Mouse (Mus musculus) layer of hippocampus, adult 11-12 months (tissue): ENCODE data around the gene Gm17349.
"Not testable (repeated sequence)": the region's sequence is repeated elsewhere in the genome, so short reads cannot be mapped to it uniquely, and the experiment has no call there.

Experiments
- DNase-seq: peaks from one replicate; pipeline ENCODE4 v3.0.0; 2022; ENCODE audit warnings: low spot score

The Gm17349 gene

GRCm38 (mm10) chr15:99717386-99718334, 12.4 kb upstream of the Gm17349 start, which contains the start of gene Gpd1:
TSS of gene Gpd1 (plus strand) at chr15:99717515.
- DNase-seq = peak; percentile 75

GRCm38 (mm10) chr15:99716814-99717213, 11.5 kb upstream of the Gm17349 start:
- DNase-seq = peak; percentile 58

DNA sequence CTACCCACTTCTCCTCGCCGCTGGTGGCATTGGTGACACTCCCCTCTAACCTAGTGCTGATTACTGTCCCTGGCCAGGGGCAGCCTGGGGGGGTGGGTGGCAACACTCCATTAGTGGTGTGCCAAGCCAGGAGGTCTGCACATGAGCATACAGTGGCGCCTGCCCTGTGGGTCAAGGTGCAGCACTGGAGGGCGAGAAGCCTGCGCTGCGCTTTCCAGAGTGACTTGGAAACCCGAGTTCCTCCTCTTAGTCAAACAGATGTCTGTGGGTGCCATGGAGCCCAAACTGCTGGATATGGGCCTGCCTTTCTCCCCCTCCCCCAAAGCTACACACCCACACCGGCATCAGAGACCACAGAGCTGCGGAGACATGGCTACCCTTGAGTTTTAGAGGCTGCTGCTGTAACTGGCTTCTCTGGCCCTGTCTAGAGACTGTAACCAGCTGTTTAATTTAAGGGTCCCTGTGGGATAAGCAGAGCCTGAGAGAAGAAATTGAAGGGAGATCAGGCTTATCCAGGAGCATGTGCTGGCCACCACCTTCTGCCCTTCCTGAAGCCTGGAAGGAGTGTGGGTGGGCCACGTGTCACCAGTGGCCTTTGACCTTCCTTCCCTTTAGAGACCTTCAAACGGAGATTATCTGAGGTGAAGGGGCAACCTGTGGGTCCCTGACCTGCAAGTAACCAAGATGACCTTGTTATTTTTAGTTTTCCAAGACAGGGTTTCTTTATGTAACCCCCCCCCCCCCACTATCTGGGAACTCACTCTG, 10.9 kb upstream of the Gm17349 start:
- peak; percentile 54 for DNase-seq

GRCm38 (mm10) chr15:99715361-99715865, 10.1 kb upstream of the Gm17349 start:
- peak; percentile 85 for DNase-seq

- peak; percentile 89 for DNase-seq
Measured at GRCm38 (mm10) chr15:99714858-99715257, 9.6 kb upstream of the Gm17349 start.

DNA sequence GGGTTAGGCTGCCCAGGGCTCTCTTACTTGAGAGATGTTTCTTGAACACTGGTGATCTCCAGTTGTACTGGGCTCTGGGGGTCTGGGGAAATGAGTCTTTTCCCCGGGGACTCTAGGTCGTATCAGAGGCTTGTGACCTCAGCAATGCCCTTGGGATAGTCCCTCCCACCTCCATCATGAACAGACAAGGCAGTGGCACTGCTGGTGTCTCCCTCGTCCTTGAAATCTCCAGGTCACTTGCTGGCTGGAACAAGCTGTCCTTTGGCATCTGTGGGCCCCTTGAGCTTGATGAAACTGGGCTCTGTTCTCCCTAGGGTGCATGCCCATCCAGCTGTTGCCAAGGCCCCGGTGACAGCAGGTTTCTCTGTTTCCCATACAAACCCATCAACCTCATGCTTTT, 8.9 kb upstream of the Gm17349 start:
- no peak for DNase-seq

DNA sequence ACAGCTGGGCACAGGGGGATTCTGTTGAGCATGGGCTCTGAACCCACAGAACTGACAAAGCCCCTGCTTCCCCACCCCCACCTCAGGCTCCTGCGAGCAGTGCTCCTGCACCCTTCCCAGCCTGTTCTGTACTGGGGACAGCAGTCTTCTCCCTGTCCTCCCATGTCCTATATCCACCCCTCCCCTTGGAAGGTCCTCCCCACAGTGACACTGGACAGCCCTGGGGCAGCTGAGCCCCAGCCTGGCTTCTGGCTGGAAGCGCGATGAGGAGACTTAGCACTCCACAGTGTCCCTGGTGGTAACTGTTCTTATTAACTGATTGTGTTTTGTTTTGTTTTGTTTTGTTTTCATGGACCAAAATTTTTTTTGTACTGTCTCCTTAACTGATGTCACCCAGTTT, 8.3 kb upstream of the Gm17349 start:
- DNase-seq = no peak

DNA sequence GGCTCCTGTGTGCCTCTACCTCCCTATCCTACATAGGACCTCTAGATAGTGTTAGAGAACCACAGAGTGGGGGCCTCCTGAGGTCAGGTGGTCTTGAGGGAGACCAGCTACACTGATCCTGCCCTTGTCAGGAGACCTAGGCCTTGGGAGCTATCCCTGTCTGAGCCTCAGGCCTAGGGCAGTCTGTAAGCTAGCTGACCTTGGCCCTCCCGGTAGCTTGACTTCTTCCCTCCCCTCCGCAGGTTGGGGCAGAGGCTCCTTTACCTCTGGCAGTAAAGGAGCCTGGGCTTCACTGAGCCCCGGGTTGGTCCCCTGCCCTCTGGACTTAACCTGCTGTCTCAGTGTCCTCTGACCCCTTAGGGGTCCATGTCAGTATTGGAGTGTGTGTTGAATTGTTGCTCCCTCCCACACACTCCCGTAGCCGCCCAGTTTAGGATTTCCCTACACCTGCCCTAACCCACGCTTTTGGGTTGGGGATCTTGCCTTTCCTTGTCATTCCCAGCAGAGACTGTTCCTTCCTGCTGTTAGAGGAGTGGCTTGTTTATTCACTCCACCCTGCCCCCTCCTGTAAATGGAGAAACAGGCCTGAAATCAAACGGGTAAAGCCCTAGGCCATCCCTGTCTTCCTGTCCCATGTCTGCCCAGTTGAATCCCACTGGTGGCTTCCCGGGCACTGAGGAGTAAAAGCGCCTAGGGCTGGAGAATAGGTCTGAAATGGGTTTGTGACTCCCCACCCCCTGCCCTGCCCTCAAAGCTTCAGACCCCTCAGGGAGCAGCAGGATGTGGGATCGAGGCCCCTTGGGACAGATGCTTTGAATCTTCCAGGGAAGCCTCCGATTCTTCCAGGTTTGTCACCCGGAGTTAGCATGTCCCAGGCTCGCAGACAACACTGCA, 7.6 kb upstream of the Gm17349 start:
- DNase-seq = no peak

DNA sequence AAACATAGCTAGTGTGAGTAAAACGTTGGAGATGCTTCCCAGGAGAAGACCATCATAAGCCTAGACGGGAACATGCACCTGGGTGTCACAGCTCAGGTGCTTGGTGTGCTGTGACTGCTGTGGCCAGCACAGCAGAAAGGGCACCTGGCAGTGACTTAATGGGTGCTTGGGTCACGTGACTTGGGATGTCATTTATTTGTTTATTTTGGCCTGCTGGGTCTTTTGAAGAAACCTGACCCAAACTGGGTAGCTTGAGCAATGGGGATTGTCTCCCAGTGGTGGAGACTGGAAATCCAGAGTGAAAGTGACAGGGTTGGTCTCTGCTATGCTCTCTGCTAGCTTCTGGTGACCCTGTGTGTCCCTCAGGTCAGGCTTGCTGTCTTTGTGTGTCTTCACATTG, 6.2 kb upstream of the Gm17349 start:
- no peak for DNase-seq

GRCm38 (mm10) chr15:99710221-99711190, 5.2 kb upstream of the Gm17349 start:
- DNase-seq = no peak

GRCm38 (mm10) chr15:99708176-99708575, 2.9 kb upstream of the Gm17349 start:
- DNase-seq = no peak

GRCm38 (mm10) chr15:99704881-99705280, 409 bp downstream of the Gm17349 start:
- DNase-seq = peak; percentile 55

- DNase-seq = no peak
Measured at GRCm38 (mm10) chr15:99704041-99704681, 1.1 kb downstream of the Gm17349 start.

GRCm38 (mm10) chr15:99703676-99704040, 1.6 kb downstream of the Gm17349 start:
- DNase-seq = no peak

- no peak for DNase-seq
Measured at GRCm38 (mm10) chr15:99703104-99703503, 2.2 kb downstream of the Gm17349 start.

- DNase-seq = peak; percentile 94
Measured at GRCm38 (mm10) chr15:99701999-99702900, 3.0 kb downstream of the Gm17349 start, which contains the start of gene Smarcd1. TSS of gene Smarcd1 (plus strand) at chr15:99702129.

GRCm38 (mm10) chr15:99701640-99701998, 3.7 kb downstream of the Gm17349 start:
- DNase-seq = not testable (repeated sequence)

- DNase-seq = no peak
Measured at GRCm38 (mm10) chr15:99700219-99701106, 4.8 kb downstream of the Gm17349 start.
